Mouse (Mus musculus) layer of hippocampus, postnatal 10 days (tissue): ENCODE data around the gene Htra1. TPM values are rescaled to one million over a fixed set of nuclear protein-coding genes. Genes with fewer than 3 reads are reported as not detected.

Source experiments
- DNase-seq, 2 experiments: peaks; one replicate each; pipeline ENCODE4 v3.0.0; 2021; ENCODE audit warnings: low spot score in 2 of 2
- microRNA-seq, 2 experiments: library from miRNA; unstranded; fragments of <30 nt; microRNA quantifications; one replicate each; pipeline ENCODE4 v1.2.0; 2021
- total RNA-seq, 2 experiments: library from RNA; stranded (reverse); gene quantifications; 2 replicates each; pipeline ENCODE4 v1.2.3; 2021

Gene Htra1
- total RNA-seq, 2 experiments from 2014 or later = 228 to 241 TPM

DNA sequence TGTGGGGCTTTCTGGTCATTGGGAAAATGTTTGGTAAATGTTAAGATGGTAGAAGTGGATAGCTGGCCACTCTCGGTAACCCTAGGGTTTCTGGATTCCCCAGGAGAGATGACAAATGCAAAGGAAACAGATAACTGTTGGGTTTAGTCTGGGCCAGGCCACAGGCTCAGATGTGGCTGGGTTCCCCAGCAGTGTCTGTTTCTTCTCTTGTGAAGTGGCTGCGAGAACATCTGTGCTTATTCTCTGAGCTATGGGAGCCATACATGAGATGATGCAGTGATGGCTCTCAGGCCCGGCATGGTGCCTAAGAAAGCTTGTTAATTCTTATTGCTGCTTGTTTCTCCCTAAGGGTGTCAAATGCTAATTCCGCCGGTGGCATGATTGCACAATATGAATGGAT, 68.2 kb downstream of the Htra1 start:
- DNase-seq = no peak

- DNase-seq = no peak
These were observed 71.3 kb downstream of the Htra1 start for GRCm38 (mm10) chr7:131007221-131007620.

DNA sequence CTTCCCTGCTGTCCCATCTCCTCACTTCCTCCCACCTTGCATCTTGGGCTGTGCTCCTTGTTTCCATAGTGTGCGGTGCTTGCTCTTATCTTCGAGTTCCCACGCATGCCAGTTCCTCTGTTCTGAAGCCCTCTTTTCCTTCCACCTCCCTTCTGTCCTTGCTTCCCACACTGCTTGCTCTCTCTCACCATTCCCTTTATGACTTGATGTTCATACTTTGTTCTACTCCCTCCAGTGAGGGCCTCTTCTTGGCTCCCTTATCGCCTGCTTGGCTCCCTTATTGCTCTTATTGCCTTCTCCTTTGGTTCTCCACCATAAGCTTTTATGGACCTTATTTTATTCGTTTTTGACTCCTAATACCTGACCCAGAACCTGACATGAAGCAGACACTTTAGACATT, 73.3 kb downstream of the Htra1 start:
- no peak for DNase-seq

DNA sequence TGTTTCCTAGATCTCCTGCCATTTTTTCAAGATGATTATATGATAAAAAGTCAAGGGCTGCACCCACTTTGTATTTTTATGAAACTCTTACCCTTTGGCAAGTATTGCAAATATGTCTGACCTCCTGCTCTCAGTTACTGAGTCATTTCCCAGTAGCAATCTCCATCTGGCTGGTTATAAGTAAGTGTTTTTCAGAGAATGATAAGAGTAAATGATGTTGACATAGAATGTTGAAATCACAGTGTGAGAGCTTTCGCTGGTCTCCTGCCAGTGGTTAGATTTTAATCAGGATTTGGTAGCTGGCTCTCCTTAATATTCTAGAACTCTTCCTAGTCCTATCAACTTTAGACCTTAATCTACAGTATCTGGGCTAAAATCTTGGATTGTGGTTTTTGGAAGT, 76.0 kb downstream of the Htra1 start:
- no peak for DNase-seq

DNA sequence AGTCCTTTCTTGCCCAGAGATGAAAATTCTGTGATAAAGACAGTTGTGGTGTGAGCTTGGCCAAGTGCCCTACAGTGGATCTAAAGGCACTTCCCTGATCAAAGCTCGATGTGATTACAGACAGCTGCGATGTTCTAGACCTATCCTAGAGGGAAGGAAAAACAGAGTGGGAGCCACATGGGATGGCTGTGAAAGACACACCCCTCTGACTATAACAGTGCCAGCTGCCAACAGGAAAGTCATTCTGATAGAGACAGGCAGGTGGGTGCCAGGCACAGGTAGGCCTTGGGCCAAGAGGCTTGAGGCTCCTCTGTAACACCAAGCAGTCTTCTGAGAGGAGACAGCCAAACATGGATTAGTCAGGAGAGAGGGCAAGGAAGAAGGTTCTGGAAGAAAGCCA, 83.3 kb downstream of the Htra1 start:
- no peak for DNase-seq

DNA sequence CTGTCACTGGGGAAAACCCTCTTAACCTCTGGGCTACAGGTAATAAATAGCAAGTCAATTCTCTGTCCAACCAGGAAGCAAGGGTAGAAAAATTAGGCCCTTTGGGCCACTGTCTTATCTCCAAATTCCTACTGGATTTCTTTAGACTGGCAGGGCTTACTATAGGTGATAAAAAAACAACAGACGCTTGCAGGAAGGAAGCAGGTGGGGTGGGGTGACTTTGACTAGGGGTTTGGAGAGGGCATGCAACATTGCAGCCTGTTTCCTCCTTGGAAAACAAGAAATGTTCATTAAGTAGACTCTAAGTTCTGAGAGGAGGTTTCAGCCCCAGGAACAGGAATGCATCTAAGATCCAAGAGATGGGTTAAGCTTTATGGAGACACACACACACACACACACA, 88.9 kb downstream of the Htra1 start:
- no peak for DNase-seq

DNA sequence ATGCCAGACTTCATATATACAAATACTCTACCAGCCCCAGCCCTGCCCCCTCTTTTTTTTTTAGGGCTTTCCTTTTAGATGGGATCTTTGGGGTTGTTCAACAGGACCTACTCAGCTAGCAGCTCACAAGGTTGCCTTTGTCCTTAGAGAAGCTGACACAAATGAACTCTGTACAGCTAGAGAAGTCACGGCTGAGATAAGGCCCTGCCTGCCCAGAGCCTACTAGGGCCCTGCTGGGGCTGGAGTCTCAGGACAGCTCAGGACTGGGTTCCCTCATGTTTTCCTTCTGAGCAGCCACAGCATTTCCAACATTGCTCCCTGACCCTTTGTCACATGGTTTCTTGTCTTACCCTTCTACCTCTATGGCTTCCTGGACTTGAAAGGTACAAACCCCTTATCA, 91.6 kb downstream of the Htra1 start:
- DNase-seq = no peak

DNA sequence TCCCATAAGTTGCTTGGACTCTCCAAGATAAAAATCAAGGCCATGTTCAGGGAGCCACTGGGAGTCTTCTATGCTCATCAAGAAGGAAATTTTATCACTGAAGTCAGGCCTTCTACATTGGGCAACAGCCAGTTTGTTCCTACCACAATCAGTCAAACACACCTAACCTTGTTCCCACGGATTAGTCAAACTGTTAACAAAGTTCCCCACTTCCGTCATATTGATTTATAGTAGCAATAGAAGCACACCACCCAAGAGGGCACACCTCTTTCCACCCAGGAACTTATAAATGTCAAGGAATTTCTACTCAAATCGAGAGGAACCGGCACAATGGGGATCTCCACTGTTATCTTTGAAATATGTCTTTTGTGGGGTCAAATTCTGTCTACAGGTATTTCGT, 95.8 kb downstream of the Htra1 start, which contains the start of gene Dmbt1:
Gene Dmbt1, plus strand, starts transcription at position 299 of the 400 bp plus-strand sequence.
- DNase-seq = no peak

Small RNAs within 50 kb of the gene (microRNA-seq; reads per million reads assigned to microRNA genes)
- gene Mir7061 = 1.6 to 2.7 reads per million in 2 experiments

Other genes starting within 250 kb of the Htra1 start
- 1 to 10 TPM in 1 of 2 experiments, under 1 TPM in 1; 0.48 to 1.1 TPM for gene Btbd16, start 162.0 kb upstream of the Htra1 start, total RNA-seq
- 10 to 100 TPM; 85.2 to 91.1 TPM for gene Plekha1, start 70.4 kb upstream of the Htra1 start, total RNA-seq
- not detected for gene Dmbt1, start 95.9 kb downstream of the Htra1 start, total RNA-seq
- not detected for gene 4933402N03Rik, start 210.2 kb downstream of the Htra1 start, total RNA-seq
- gene 5430419D17Rik, start 238.3 kb downstream of the Htra1 start, total RNA-seq = under 1 TPM in 1 of 2 experiments, not detected in 1; 0.05 TPM